Mouse (Mus musculus) right cerebral cortex, adult 18-20 months (tissue): ENCODE measurements around the gene Irak1.

ENCODE experiments used
- DNase-seq: peaks from one replicate; pipeline ENCODE4 v3.0.0; 2022; ENCODE audit warnings: mixed read lengths

The Irak1 gene

DNA sequence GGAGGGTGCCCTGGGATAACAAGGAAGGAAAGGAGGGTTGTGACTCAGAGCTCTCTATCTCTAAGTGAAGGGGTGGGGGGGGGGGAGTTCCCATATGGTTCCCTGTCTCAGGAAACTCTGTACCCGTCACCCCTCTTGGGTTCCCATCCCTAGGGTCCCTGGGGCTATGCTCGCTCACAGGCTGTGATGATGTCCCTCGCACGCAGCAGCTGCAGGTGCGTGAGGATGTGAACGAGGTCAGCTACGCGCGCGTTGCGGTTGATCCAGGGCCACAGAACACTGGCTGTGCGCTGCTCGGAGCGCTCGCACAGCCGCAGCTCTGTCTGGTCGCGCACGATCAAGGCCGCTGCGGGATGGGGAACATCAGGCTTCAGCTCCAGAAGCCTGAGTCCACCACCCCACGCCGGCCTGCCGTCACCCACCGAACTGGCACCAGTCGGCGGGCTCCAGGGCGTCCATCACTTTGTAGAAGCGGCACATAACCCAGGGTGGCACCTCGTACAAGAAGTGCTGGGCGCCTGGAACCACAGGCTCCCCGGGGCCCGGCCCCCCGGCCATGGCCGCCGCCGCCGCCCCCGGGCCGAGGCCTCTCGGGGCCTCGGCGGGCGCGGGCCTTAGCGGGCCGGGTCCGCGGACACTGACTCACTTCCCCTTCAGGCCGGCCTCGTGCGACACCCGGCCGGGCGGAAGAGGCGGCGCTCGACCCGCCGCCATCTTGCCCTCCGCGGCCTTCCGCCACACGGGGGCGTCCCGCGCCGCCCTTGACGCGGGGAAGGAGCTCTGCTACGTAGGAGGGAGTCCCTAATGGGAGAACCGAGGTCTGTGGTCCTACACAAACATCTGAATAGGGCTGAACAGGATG, at the start of gene Irak1:
TSS of gene Irak1 (minus strand) at position 731 of the 862 bp plus-strand sequence.
- DNase-seq = peak; percentile 68

GRCm38 (mm10) chrX:74070794-74071193, 47.1 kb upstream of the Irak1 start:
- DNase-seq = no peak

DNA sequence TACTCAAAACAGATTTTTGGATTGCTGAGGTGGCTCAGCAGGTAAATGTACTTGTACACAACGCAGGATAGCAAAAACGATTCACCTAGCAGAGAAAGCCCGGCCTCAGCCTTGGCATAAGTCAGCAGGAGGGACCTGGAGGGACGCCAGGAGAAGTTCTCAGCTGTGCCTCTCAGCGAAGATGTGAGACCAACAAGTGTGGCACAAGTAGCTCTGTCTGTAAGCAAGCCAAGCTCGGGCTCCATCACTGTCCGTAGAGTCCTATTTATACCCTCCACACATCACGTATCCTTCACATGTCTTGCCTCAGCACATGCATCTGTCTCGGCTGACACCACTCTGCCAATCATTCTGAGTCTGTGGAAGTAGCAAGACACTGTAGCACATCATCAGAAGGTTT, 44.2 kb upstream of the Irak1 start:
- peak; percentile 29 for DNase-seq

GRCm38 (mm10) chrX:74045107-74045506, 21.4 kb upstream of the Irak1 start:
- no peak for DNase-seq

DNA sequence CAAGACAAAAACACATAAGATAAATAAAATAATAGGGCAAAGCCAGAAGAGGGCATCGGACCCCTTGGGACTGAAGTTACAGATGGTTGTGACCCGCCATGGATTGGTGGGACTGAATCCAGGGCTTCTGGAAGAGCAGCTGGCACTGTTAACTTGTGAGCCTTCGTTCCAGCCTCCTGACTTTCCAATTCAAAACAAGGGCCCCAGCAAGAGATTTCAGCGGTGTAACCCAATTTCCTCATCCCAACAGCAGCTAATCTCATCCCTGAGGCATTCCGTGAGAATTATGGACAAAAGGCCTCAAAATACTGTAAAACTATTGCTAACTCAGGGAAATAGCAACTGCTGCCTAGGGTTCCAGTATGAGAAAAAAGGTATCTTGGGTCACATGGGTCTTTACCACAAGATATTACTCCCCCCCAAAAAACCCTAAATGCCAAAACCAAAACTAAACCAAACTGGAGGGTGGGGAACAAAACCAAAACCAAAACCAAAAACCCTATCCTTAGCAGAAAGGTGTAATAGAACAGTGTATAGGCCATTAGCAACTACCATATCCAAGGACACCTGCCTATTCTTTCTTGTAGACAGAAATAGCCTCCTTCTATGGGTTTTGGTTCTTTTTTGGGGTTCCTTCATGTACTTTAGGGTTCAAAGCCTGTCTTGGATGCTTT, 14.1 kb upstream of the Irak1 start:
- DNase-seq = no peak

GRCm38 (mm10) chrX:74030000-74030399, 6.3 kb upstream of the Irak1 start:
- DNase-seq = no peak

DNA sequence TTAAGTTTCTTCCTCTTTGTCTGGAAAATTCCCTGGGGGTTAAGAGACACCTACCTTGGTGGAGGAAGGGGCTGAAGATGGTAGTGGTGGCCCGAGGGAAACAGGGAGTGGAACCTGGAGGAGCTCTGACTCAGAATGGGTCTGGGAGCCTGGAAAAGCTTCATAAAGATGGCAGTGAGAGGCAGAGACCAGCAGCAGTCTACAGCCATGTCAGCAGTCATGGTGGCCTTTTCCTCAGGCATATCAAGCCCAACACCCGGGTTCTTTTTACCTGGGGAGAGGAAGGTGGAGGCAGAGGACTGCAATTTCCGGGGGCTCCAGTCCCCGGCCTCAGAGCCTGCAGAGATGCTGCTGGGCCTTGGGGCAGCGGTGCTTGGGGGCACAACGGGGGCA, 927 bp downstream of the Irak1 start:
- no peak for DNase-seq

DNA sequence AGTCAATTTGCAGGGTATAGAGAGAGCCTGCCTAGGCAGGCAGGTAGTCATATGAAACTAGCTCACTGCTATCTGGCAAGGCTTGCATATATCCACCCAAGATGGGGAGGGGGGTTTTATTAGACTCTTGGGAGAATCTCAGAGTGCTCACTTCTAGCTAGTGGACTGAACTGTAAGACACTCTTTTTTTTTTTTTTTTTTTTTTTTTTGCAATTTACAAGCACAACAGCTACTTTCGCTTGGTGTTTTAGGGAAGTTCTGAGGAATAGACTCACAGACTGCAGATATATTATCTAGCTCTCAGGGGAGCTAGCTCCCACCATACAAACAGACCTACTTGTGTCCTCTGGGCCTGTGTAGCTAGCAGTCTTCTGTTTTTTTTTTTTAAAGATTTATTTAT, 9.1 kb downstream of the Irak1 start:
- no peak for DNase-seq

DNA sequence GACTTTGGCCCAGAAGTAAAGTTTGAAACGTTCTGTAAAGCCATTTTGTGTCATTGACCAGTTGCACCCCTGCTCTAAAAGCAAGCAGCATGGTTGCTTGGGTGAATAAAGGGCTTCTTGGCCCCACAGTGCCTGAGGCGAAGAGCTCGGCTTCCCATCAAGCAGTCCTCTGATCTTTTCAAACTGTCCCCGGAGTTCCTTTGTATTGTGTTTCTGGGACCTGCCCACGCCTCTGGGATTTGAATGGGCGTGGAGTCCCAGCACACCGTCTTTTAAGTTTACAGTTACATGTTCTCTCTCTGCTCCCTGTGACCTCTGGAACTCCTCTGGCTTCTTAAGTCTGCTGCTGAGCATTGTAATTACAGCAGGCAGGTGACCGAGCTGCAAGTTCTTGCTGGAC, 15.7 kb downstream of the Irak1 start:
- DNase-seq = no peak

GRCm38 (mm10) chrX:74006401-74006800, 17.3 kb downstream of the Irak1 start:
- DNase-seq = no peak

GRCm38 (mm10) chrX:74003644-74004043, 20.1 kb downstream of the Irak1 start:
- no peak for DNase-seq

- DNase-seq = no peak
These were observed 22.7 kb downstream of the Irak1 start for GRCm38 (mm10) chrX:74001024-74001423.

DNA sequence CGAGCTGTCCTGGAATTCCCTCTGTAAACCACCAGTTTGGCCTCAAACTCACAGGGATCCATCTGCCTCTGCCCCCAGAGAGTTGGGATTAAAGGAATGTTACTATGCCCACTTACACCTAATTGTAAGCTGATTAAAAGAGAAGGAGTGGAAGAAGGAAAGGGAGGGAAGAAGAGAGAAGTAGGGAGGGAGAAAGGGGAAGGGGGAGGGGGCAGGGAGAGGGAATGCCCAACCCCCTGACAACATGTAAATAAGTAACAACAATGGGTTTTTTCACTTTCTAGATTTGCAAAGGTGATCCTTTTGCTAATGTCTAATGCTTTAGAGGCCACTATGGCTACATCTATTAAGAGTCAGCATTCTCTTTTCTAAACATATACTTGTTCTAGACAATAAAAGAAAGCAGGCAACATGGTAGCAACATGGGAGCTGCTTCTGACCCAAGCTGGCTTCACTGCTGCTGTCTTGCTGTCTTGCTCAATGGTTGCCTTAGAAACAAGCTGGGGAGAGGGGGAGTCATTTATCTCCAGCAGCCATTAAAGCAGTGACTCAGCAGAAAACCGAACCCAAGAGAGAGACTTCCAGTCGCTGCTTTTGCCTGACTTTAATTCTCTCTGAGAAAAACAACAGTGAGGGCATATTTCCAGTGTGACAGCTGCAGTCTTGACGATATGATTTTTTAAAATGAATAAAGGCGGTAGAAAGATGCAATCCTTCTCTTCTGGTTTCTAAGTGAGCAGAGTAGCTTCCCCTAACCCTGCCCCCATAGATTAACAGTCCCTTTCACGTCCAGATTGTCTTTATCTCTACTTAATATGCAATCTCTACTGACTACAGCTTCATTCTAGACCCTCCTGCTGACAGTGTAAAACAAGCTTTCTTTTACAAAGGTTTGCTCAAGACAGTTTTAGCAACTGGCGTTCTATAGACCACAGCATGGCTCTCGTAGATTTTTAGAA, 24.5 kb downstream of the Irak1 start:
- peak; percentile 40 for DNase-seq

GRCm38 (mm10) chrX:73977783-73978182, 45.9 kb downstream of the Irak1 start:
- DNase-seq = no peak

DNA sequence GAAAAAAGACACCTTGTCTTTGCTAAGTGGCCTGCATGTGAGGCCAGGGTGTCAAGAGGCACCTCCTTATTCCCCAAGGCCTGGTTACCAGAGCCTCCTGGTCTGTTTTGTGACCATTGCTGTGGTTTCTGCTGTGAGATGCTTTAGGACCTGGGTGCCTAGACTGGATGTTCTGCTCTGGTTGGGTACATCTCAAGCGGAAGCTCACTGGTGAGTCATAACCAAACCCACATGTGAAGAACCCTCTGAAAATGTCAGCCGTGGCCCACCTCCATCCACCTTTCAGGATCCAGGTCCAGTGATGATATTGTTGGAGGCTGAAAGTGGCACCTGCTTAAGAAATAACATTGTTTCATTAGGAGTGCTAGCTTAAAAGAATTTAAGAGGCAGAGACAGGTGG, 47.4 kb downstream of the Irak1 start:
- no peak for DNase-seq

- no peak for DNase-seq
These were observed 50.9 kb downstream of the Irak1 start for GRCm38 (mm10) chrX:73972774-73973173.

DNA sequence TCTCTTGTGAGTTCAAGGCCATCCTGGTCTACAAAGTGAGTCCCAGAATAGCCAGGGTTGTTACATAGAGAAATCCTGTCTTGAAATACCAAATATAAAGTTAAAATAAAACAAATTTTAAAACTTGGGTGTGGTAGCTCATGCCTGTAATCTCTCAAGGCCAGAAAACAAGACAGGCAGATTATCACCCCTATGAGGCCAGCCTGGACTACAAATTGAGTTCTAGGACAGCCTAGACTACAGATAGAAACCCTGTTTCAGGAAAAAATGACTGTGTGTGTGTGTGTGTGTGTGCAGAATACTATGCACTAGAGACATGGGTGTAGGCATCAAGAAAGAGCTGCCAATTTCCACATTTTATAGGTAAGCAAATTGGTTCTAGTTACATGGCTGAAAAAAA, 52.9 kb downstream of the Irak1 start:
- DNase-seq = no peak

DNA sequence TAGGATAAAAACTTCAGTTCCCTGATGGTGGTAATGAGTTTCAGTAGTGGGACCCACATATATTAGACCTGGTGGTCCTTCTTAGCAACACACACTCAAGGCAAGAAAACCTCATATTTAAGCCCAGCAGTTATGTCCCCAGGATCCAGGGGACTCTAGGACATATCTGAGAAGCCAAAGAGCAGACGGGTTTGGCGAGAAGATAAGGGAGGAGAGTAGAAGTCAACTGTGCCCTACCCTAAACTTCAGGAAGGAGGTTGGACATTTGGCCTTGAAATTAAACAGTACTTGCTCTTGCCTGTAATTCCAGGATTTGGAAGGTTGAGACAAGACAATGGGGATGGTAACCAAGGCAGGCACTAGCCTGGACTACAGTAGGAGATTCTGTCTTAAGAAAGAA, 54.0 kb downstream of the Irak1 start:
- no peak for DNase-seq

GRCm38 (mm10) chrX:73969167-73969566, 54.6 kb downstream of the Irak1 start:
- no peak for DNase-seq

- peak; percentile 91 for DNase-seq
These were observed 56.3 kb downstream of the Irak1 start for GRCm38 (mm10) chrX:73967177-73968075.

- peak; percentile 88 for DNase-seq
These were observed 57.2 kb downstream of the Irak1 start, which contains the start of gene Hcfc1 for GRCm38 (mm10) chrX:73966248-73967176. Gene Hcfc1, minus strand, starts transcription at chrX:73966357.
